ENCODE assay signal across 14 mouse cellular contexts in genomic region chr8:26274481-26274880, GRCm38 (mm10).
"Had no signal": no experiment of that assay in that cellular context is flagged by ENCODE, and none has a peak within 500 bp of the region (broad histone marks: within the 10 kb centered on the region; RNA-seq: fewer than 3 reads in every experiment).

No protein-coding gene starts in this region.

- H3K9ac ChIP-seq: limb, embryonic 13.5 days; liver, embryonic 13.5 days; neural tube, embryonic 12.5 days had no signal

- DNase-seq: kidney, adult 9 months; kidney, postnatal 14 days; kidney, postnatal 4 days; left cerebral cortex, postnatal 4 days; liver, embryonic 13.5 days; lung, adult 2 months; lung, postnatal 14 days; lung, postnatal 4 days; midbrain, embryonic 14.5 days; thymus, adult 18-20 months; thymus, postnatal 36 days had no signal

- H3K36me3 ChIP-seq: limb, embryonic 13.5 days; liver, embryonic 13.5 days; neural tube, embryonic 12.5 days had no signal

- H3K27ac ChIP-seq: limb, embryonic 13.5 days; liver, embryonic 13.5 days; neural tube, embryonic 12.5 days had no signal

- H3K4me1 ChIP-seq: liver, embryonic 13.5 days had no signal

- H3K4me3 ChIP-seq: limb, embryonic 13.5 days; liver, embryonic 13.5 days; neural tube, embryonic 12.5 days had no signal

- H3K4me2 ChIP-seq: limb, embryonic 13.5 days; liver, embryonic 13.5 days; midbrain, embryonic 11.5 days; neural tube, embryonic 12.5 days had no signal

- H3K9me3 ChIP-seq: limb, embryonic 13.5 days; liver, embryonic 13.5 days; neural tube, embryonic 12.5 days had no signal
